Mouse (Mus musculus) limb, embryonic 14.5 days (tissue): ENCODE results near the gene Inpp1. TPM values are rescaled to one million over a fixed set of nuclear protein-coding genes. Genes with fewer than 3 reads are reported as not detected.

ENCODE experiments used
- ATAC-seq: fragments of 200-750 bp; cut with Nextera tagmentation; 2 replicates; pipeline ENCODE4 v1.8.0; 2017; ENCODE audit warnings: low read depth, moderate number of reproducible peaks, moderate TSS enrichment; ENCODE audit not compliant: low FRiP score
- DNase-seq: peaks from one replicate; pipeline ENCODE4 v3.0.0-alpha.2; 2015; ENCODE audit warnings: low spot score
- H3K27ac ChIP-seq: fragments of 300-500 bp; sonication (generic); replicated peaks from 2 replicates; pipeline ENCODE4 v1.5.1; 2014; ENCODE audit warnings: low read depth, mild to moderate bottlenecking, low read length, moderate library complexity, mixed read lengths
- H3K27me3 ChIP-seq: fragments of 300-500 bp; sonication (generic); 2 replicates; pipeline ENCODE4 v1.6.1; 2014; ENCODE audit warnings: low read length, mixed read lengths; ENCODE audit not compliant: control insufficient read depth, insufficient read depth
- H3K36me3 ChIP-seq: fragments of 300-500 bp; sonication (generic); 2 replicates; pipeline ENCODE4 v1.6.1; 2014; ENCODE audit warnings: mild to moderate bottlenecking, low read length, moderate library complexity, mixed read lengths; ENCODE audit not compliant: control insufficient read depth, insufficient read depth
- H3K4me1 ChIP-seq: fragments of 300-500 bp; sonication (generic); 2 replicates; pipeline ENCODE4 v1.6.1; 2014; ENCODE audit warnings: antibody characterized with exemption, low read length, mixed read lengths; ENCODE audit not compliant: control insufficient read depth, insufficient read depth
- H3K4me2 ChIP-seq: fragments of 300-500 bp; sonication (generic); replicated peaks from 2 replicates; pipeline ENCODE4 v1.6.1; 2014; ENCODE audit warnings: low read depth, mild to moderate bottlenecking, low read length, moderate library complexity; ENCODE audit not compliant: severe bottlenecking
- H3K4me3 ChIP-seq: fragments of 300-500 bp; sonication (generic); replicated peaks from 2 replicates; pipeline ENCODE4 v1.5.1; 2014; ENCODE audit warnings: low read length
- H3K9ac ChIP-seq: fragments of 300-500 bp; sonication (generic); 2 replicates; pipeline ENCODE4 v1.6.1; 2014; ENCODE audit warnings: mild to moderate bottlenecking, low read depth, low read length, moderate library complexity; ENCODE audit not compliant: severe bottlenecking
- H3K9me3 ChIP-seq: fragments of 300-500 bp; sonication (generic); 2 replicates; pipeline ENCODE4 v1.6.1; 2016; ENCODE audit warnings: low read length; ENCODE audit not compliant: control insufficient read depth
- POLR2A ChIP-seq: fragments of 200-500 bp; IDR thresholded peaks from 2 replicates; pipeline ENCODE4 v1.8.0; 2012; ENCODE audit warnings: inconsistent platforms, mild to moderate bottlenecking, moderate library complexity, borderline replicate concordance; ENCODE audit not compliant: insufficient read depth, insufficient read length; ENCODE audit errors: extremely low read depth
- WGBS: fragments of 180-500 bp; shearing (Covaris S2); extraction: QIAGEN DNeasy Blood & Tissue Kit; methylation state at CpG from one replicate; pipeline ENCODE4 v1.1.7; 2014; 5-methylcytosine and 5-hydroxymethylcytosine counted together
- polyA plus RNA-seq, 2 experiments: library from polyadenylated mRNA; depleted of rRNA in 1 of 2; stranded (reverse) in 1 of 2; unstranded in 1 of 2; fragments of >200 nt; fragmentation: Nextera tagmentation in 1 of 2; extraction: Ambion mirVana in 1 of 2; gene quantifications; 2 replicates each; pipeline versions ENCODE4 v1.2.1 to v1.2.3; 2012 to 2014

Gene Inpp1
- polyA plus RNA-seq, 2 experiments: 14.3 to 17.2 TPM

DNA sequence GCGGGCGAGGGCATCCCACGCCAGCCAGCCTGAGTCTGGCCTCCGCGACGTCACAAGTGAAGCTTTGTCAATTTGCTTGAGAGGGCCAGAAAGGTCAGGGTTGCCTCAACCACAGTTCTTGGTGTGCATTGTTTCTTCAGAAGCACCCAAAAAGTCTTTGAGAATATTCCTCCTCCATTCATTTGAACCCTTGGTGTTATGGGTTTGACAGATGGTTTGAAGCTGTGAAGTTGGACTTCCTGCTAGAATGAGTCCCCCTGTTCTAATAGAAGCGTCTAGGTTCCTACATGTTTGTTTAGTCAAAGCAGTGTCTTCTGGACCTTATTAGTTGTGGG lies 292 bp upstream of the Inpp1 start:
- 8% methylated on average over 6 of the region's 7 CpGs for WGBS
- H3K9ac ChIP-seq: peak overlapping the region; percentile 92

DNA sequence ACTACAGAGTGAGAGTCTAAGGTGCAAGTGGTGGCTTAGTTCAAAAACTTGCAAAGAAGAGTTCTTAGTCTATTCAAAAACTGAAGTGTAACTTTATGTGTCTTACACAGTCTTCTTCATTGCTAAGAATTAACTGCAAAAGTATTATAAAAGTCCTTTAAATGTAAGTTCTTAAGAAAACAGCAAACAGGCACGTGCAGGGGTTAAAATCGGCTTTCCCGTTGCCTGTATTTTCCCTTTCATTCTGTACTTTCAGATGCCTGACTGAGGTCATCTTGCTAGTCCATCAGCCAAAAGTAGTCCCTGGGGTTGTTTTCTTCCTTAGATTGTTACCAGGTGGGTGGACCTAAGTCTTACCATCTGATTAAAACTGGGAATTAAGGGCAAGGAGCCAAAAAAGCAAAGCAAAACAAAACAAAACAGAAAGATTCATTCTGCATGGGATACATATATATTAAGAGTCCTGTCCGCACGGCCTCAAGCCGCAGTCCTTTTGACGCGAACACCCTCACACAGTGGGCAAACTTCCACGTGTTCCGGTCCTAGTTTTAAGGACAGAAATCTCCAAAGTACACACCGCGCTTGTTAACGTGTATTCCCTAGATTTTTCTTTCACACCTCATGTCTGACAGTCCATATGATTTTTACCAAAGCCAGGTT lies 1.1 kb downstream of the Inpp1 start:
- peaks cover 17% of the 10 kb centered on the region for H3K4me1 ChIP-seq
- peak overlapping the region; percentile 89; the same call in 1 of the 2 replicates for H3K27ac ChIP-seq
- H3K4me2 ChIP-seq: peak overlapping the region; percentile 64
- H3K9me3 ChIP-seq: no peaks in the 10 kb centered on the region
- H3K9ac ChIP-seq: peak overlapping the region; percentile 92
- WGBS: 34% methylated on average over 13 of the region's 13 CpGs
- peak; percentile 24; the same call in 1 of the 2 replicates for ATAC-seq
- DNase-seq: peak; percentile 72
- TF ChIP-seq POLR2A: no peak
- H3K36me3 ChIP-seq: no peaks in the 10 kb centered on the region
- H3K27me3 ChIP-seq: no peaks in the 10 kb centered on the region
- peak overlapping the region; percentile 76 for H3K4me3 ChIP-seq

More for the DNA sequence above, 292 bp upstream of the Inpp1 start:
- peaks cover 17% of the 10 kb centered on the region for H3K4me1 ChIP-seq
- H3K4me2 ChIP-seq: peak overlapping the region; percentile 64
- H3K4me3 ChIP-seq: peak overlapping the region; percentile 76
- H3K36me3 ChIP-seq: no peaks in the 10 kb centered on the region
- H3K9me3 ChIP-seq: no peaks in the 10 kb centered on the region
- no peak for DNase-seq
- no peaks in the 10 kb centered on the region for H3K27me3 ChIP-seq
- ATAC-seq: no peak
- peak overlapping the region; percentile 89; the same call in 1 of the 2 replicates for H3K27ac ChIP-seq
- TF ChIP-seq POLR2A: no peak

DNA sequence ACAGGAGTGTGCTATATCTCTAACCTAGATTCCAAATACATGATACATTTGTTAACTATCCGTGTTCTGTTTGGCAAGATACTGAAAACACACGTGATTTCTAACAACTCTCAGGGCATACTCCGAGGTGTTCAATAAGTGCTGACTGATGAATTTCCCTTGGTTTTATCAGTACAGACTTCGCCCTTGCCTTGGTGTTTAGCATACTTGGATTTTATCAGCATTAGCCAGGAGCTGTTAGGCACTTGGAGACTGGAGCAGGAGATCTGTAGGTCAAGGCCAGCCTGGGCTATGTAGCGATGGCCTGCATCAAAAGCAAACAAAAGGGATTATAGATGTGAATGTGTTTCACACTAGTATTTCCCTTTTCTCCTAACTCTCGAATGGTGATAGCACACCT lies 9.0 kb downstream of the Inpp1 start:
- no peaks in the 10 kb centered on the region for H3K9me3 ChIP-seq
- no peaks in the 10 kb centered on the region for H3K27me3 ChIP-seq
- no peak for TF ChIP-seq POLR2A
- no peaks in the 10 kb centered on the region for H3K4me1 ChIP-seq
- no peak overlapping the region for H3K4me3 ChIP-seq
- 94% methylated on average over 6 of the region's 6 CpGs for WGBS
- no peak overlapping the region for H3K4me2 ChIP-seq
- no peak overlapping the region for H3K9ac ChIP-seq
- peaks cover 14% of the 10 kb centered on the region for H3K36me3 ChIP-seq
- ATAC-seq (no peak), DNase-seq (no peak)
- H3K27ac ChIP-seq: no peak overlapping the region

DNA sequence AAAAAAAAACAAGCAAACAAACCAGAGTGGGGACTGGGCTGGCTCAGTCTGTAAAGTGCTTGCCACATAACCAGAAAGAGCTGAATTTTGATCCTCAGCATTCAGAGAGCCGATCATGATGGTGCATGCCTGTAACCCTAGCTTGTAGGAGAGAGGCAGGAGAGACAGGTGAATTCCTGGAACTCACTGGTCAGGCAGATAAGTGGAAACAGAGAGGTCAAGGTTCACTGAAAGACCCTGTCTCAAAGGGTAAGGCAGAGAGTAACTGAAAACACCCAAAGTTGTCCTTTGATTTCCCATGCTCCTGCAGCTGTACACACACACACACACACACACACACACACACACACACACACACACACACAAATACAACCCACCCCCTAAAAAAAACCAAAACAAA lies 12.4 kb downstream of the Inpp1 start:
- ATAC-seq: no peak
- WGBS: 57% methylated on average over 1 of the region's 1 CpGs
- no peak for DNase-seq

DNA sequence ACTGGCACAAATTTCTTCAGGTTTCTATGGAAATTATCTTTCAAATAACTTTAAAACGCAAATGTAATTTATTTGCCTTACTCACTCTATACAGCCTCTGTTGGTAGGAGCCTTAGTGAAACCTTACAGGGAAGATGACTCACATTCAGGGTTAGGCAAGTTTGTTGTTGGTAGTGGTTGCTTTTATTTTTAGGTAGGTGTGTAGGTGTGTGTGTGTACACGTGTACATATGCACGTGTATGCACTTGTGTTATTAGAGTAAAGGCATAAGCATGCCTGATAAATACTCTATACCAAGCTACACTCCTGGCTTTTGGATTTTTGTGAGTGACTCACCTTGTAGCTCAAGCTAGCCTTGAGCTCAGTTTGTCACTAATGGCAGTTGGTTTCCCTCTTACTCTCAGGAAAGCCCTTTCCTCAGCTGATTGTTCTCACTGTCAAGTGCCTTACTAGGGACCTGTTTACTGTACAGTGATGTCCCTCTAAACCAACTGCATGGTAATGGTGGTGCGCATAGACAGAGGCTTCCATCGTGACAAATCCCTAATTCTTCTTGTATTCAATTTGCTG lies 15.0 kb downstream of the Inpp1 start:
- no peak overlapping the region for H3K9ac ChIP-seq
- no peaks in the 10 kb centered on the region for H3K27me3 ChIP-seq
- peaks cover 6% of the 10 kb centered on the region; the same call in 1 of the 2 replicates for H3K4me1 ChIP-seq
- H3K4me3 ChIP-seq: no peak overlapping the region
- DNase-seq: no peak
- ATAC-seq: no peak
- TF ChIP-seq POLR2A: no peak
- 89% methylated on average over 5 of the region's 5 CpGs for WGBS
- H3K4me2 ChIP-seq: no peak overlapping the region
- H3K9me3 ChIP-seq: no peaks in the 10 kb centered on the region
- H3K36me3 ChIP-seq: peaks cover 4% of the 10 kb centered on the region; the same call in 1 of the 2 replicates
- no peak overlapping the region for H3K27ac ChIP-seq

More for the DNA sequence above, 12.4 kb downstream of the Inpp1 start:
- Histone ChIP-seq H3K4me3 (no peak overlapping the region), H3K27me3 (no peaks in the 10 kb centered on the region), H3K4me2 (no peak overlapping the region), H3K4me1 (no peaks in the 10 kb centered on the region), H3K36me3 (peaks cover 14% of the 10 kb centered on the region), H3K9me3 (no peaks in the 10 kb centered on the region), H3K9ac (no peak overlapping the region), H3K27ac (no peak overlapping the region)
- TF ChIP-seq POLR2A: no peak
